Mouse (Mus musculus): Measurements from ENCODE around the gene Fmr1.
"Not testable (repeated sequence)": the region's sequence is repeated elsewhere in the genome, so short reads cannot be mapped to it uniquely, and the experiment has no call there.

Fmr1 gene

GRCm38 (mm10) chrX:68678333-68678740 is at the start of gene Fmr1:
TSS of gene Fmr1 (plus strand) at chrX:68678541.
- peak; percentile 92 for DNase-seq (ENCODE audit: extremely low spot score, low spot score)

GRCm38 (mm10) chrX:68641603-68642002 is 36.7 kb upstream of the Fmr1 start:
- DNase-seq (ENCODE audit: extremely low spot score, low spot score) = no peak

GRCm38 (mm10) chrX:68645154-68645919 is 33.0 kb upstream of the Fmr1 start:
- no peak for DNase-seq (ENCODE audit: extremely low spot score, low spot score)

GRCm38 (mm10) chrX:68677508-68677907 is 833 bp upstream of the Fmr1 start:
- no peak for DNase-seq (ENCODE audit: extremely low spot score, low spot score)

GRCm38 (mm10) chrX:68678815-68679486 is 610 bp downstream of the Fmr1 start:
- DNase-seq (ENCODE audit: extremely low spot score, low spot score) = peak; percentile 65

- DNase-seq (ENCODE audit: extremely low spot score, low spot score) = no peak
These were observed 6.4 kb downstream of the Fmr1 start for GRCm38 (mm10) chrX:68684706-68685105.

- not testable (repeated sequence) for DNase-seq (ENCODE audit: extremely low spot score, low spot score)
These were observed 13.6 kb downstream of the Fmr1 start for GRCm38 (mm10) chrX:68691936-68692335.

- no peak for DNase-seq (ENCODE audit: extremely low spot score, low spot score)
These were observed 58.6 kb downstream of the Fmr1 start for GRCm38 (mm10) chrX:68736902-68737301.

GRCm38 (mm10) chrX:68740088-68740487 is 61.7 kb downstream of the Fmr1 start:
- no peak for DNase-seq (ENCODE audit: extremely low spot score, low spot score)

GRCm38 (mm10) chrX:68761606-68762005 is 83.3 kb downstream of the Fmr1 start, which contains the start of gene Fmr1nb:
TSS of gene Fmr1nb (plus strand) at chrX:68761839.
- no peak for DNase-seq (ENCODE audit: extremely low spot score, low spot score)

Data from neural tube, embryonic 10.5 days (tissue).